Mouse (Mus musculus) lung, postnatal 0 days (tissue): ENCODE data around the gene Stard10. TPM values are rescaled to one million over a fixed set of nuclear protein-coding genes. Genes with fewer than 3 reads are reported as not detected.

Experiments used
- ATAC-seq: fragments of 200-750 bp; cut with Nextera tagmentation; 2 replicates; pipeline ENCODE4 v1.8.0; 2017; ENCODE audit warnings: moderate library complexity
- DNase-seq: peaks from one replicate; pipeline ENCODE4 v3.0.0-alpha.2; 2016; ENCODE audit warnings: low spot score
- H3K27ac ChIP-seq: fragments of 300-500 bp; sonication (generic); 2 replicates; pipeline ENCODE4 v1.5.1; 2014; ENCODE audit warnings: antibody characterized with exemption, mild to moderate bottlenecking, low read length, mixed read lengths
- H3K27me3 ChIP-seq: fragments of 300-500 bp; sonication (generic); replicated peaks from 2 replicates; pipeline ENCODE4 v1.6.1; 2014; ENCODE audit warnings: low read length, mixed read lengths; ENCODE audit not compliant: insufficient read depth
- H3K36me3 ChIP-seq: fragments of 300-500 bp; sonication (generic); 2 replicates; pipeline ENCODE4 v1.6.1; 2014; ENCODE audit warnings: low read length, mixed read lengths; ENCODE audit not compliant: insufficient read depth
- H3K4me1 ChIP-seq: fragments of 300-500 bp; sonication (generic); 2 replicates; pipeline ENCODE4 v1.6.1; 2014; ENCODE audit warnings: antibody characterized with exemption, low read depth, low read length, mixed read lengths; ENCODE audit not compliant: insufficient read depth
- H3K4me2 ChIP-seq: fragments of 300-500 bp; sonication (generic); replicated peaks from 2 replicates; pipeline ENCODE4 v1.6.1; 2014; ENCODE audit warnings: low read depth, mild to moderate bottlenecking, low read length, moderate library complexity, mixed read lengths
- H3K4me3 ChIP-seq: fragments of 300-500 bp; sonication (generic); 2 replicates; pipeline ENCODE4 v1.5.1; 2014; ENCODE audit warnings: low read depth, low read length
- H3K9ac ChIP-seq: fragments of 300-500 bp; sonication (generic); replicated peaks from 2 replicates; pipeline ENCODE4 v1.6.1; 2014; ENCODE audit warnings: low read depth, mild to moderate bottlenecking
- H3K9me3 ChIP-seq: fragments of 300-500 bp; sonication (generic); 2 replicates; pipeline ENCODE4 v1.6.1; 2016; ENCODE audit warnings: low read length, mixed read lengths
- CTCF ChIP-seq: IDR thresholded peaks from 2 replicates; pipeline ENCODE4 v1.5.1; 2016; ENCODE audit warnings: antibody characterized with exemption, mild to moderate bottlenecking
- EP300 ChIP-seq: IDR thresholded peaks from 2 replicates; pipeline ENCODE4 v1.6.1; 2016; ENCODE audit warnings: antibody characterized with exemption, mild to moderate bottlenecking, control low read depth
- WGBS: fragments of 180-500 bp; shearing (Covaris S2); extraction: QIAGEN DNeasy Blood & Tissue Kit; methylation state at CpG from one replicate; pipeline ENCODE4 v1.1.7; 2014; 5-methylcytosine and 5-hydroxymethylcytosine counted together
- polyA plus RNA-seq: library from polyadenylated mRNA; unstranded; fragments of >200 nt; fragmentation: Nextera tagmentation; extraction: Ambion mirVana; gene quantifications from 2 replicates; pipeline ENCODE4 v1.2.1, GENCODE M21; 2015

Stard10 gene
- polyA plus RNA-seq, 1 experiment from 2014 or later: 46.3 TPM

- TF ChIP-seq EP300: no peak
- no peak for TF ChIP-seq CTCF
- no peak overlapping the region for H3K4me3 ChIP-seq
- DNase-seq: peak; percentile 37
- no peak overlapping the region for H3K9ac ChIP-seq
- no peak overlapping the region for H3K27ac ChIP-seq
- no peaks in the 10 kb centered on the region for H3K36me3 ChIP-seq
- H3K4me2 ChIP-seq: no peak overlapping the region
- no peaks in the 10 kb centered on the region for H3K27me3 ChIP-seq
- no peaks in the 10 kb centered on the region for H3K4me1 ChIP-seq
- WGBS: 49% methylated on average over 5 of the region's 5 CpGs
- no peak for ATAC-seq
- no peaks in the 10 kb centered on the region for H3K9me3 ChIP-seq
These were observed 45.9 kb downstream of the Stard10 start for GRCm38 (mm10) chr7:101362791-101363191.

- DNase-seq (no peak), ATAC-seq (no peak)
- Histone ChIP-seq H3K4me1 (no peaks in the 10 kb centered on the region), H3K27ac (no peak overlapping the region), H3K36me3 (no peaks in the 10 kb centered on the region), H3K27me3 (no peaks in the 10 kb centered on the region), H3K9me3 (no peaks in the 10 kb centered on the region), H3K4me2 (no peak overlapping the region), H3K9ac (no peak overlapping the region), H3K4me3 (no peak overlapping the region)
- no peak for TF ChIP-seq EP300
- no peak for TF ChIP-seq CTCF
- WGBS: 75% methylated on average over 5 of the region's 5 CpGs
These were observed 47.0 kb downstream of the Stard10 start for GRCm38 (mm10) chr7:101363914-101364313.

GRCm38 (mm10) chr7:101367901-101368852, 51.3 kb downstream of the Stard10 start:
- Histone ChIP-seq H3K36me3 (no peaks in the 10 kb centered on the region), H3K27me3 (no peaks in the 10 kb centered on the region), H3K4me2 (no peak overlapping the region), H3K9ac (no peak overlapping the region), H3K4me3 (no peak overlapping the region), H3K4me1 (no peaks in the 10 kb centered on the region), H3K27ac (no peak overlapping the region), H3K9me3 (no peaks in the 10 kb centered on the region)
- TF ChIP-seq CTCF: peak; percentile 65
- TF ChIP-seq EP300: no peak
- ATAC-seq (no peak), DNase-seq (peak; percentile 52)
- WGBS: 49% methylated on average over 11 of the region's 11 CpGs

- 78% methylated on average over 7 of the region's 7 CpGs for WGBS
- H3K27me3 ChIP-seq: no peaks in the 10 kb centered on the region
- H3K9me3 ChIP-seq: no peaks in the 10 kb centered on the region
- no peak for ATAC-seq
- TF ChIP-seq EP300 (no peak), CTCF (no peak)
- no peak for DNase-seq
- no peak overlapping the region for H3K9ac ChIP-seq
- no peak overlapping the region for H3K27ac ChIP-seq
- no peaks in the 10 kb centered on the region for H3K36me3 ChIP-seq
- no peak overlapping the region for H3K4me2 ChIP-seq
- no peak overlapping the region for H3K4me3 ChIP-seq
- H3K4me1 ChIP-seq: no peaks in the 10 kb centered on the region
These were observed 52.8 kb downstream of the Stard10 start for GRCm38 (mm10) chr7:101369666-101370065.

- Histone ChIP-seq H3K4me2 (no peak overlapping the region), H3K36me3 (no peaks in the 10 kb centered on the region), H3K9ac (no peak overlapping the region), H3K9me3 (no peaks in the 10 kb centered on the region), H3K27me3 (no peaks in the 10 kb centered on the region), H3K4me3 (no peak overlapping the region), H3K27ac (no peak overlapping the region), H3K4me1 (no peaks in the 10 kb centered on the region)
- no peak for ATAC-seq
- 83% methylated on average over 19 of the region's 26 CpGs for WGBS
- TF ChIP-seq EP300: no peak
- TF ChIP-seq CTCF: no peak
- no peak for DNase-seq
These were observed 56.2 kb downstream of the Stard10 start for GRCm38 (mm10) chr7:101373082-101373481.

- TF ChIP-seq EP300 (0 out of 2 replicates have a peak, but pooled peaks have one; percentile 30), CTCF (peak; percentile 87)
- ATAC-seq (no peak), DNase-seq (peak; percentile 84)
- no peak overlapping the region for H3K27ac ChIP-seq
- H3K4me1 ChIP-seq: peaks cover 5% of the 10 kb centered on the region; the same call in 1 of the 2 replicates
- no peaks in the 10 kb centered on the region for H3K27me3 ChIP-seq
- no peak overlapping the region for H3K4me2 ChIP-seq
- no peaks in the 10 kb centered on the region for H3K9me3 ChIP-seq
- H3K9ac ChIP-seq: no peak overlapping the region
- no peak overlapping the region for H3K4me3 ChIP-seq
- H3K36me3 ChIP-seq: no peaks in the 10 kb centered on the region; the same call in 1 of the 2 replicates
These were observed 57.3 kb downstream of the Stard10 start for GRCm38 (mm10) chr7:101374155-101374554.
